Mouse (Mus musculus) G1E (cell line): ENCODE results near the gene Map1s. TPM values are rescaled to one million over a fixed set of nuclear protein-coding genes. Genes with fewer than 3 reads are reported as not detected.
A peak's percentile ranks its signal among the peaks of the same experiment; 100 is the strongest.

Source experiments
- ATAC-seq: 2 replicates; pipeline ENCODE4 v1.8.0; 2016; ENCODE audit warnings: mild to moderate bottlenecking; ENCODE audit not compliant: insufficient number of reproducible peaks, poor library complexity, low FRiP score, severe bottlenecking; ENCODE audit errors: extremely low read depth
- DNase-seq: peaks from one replicate; pipeline ENCODE4 v3.0.0; 2012; ENCODE audit warnings: low spot score
- H3K27me3 ChIP-seq: 2 replicates; pipeline ENCODE4 v1.6.1; 2012; ENCODE audit warnings: mild to moderate bottlenecking, low read length, inconsistent platforms; ENCODE audit not compliant: insufficient read depth
- H3K36me3 ChIP-seq: replicated peaks from 2 replicates; pipeline ENCODE3; 2012; ENCODE audit warnings: mild to moderate bottlenecking, inconsistent platforms
- H3K4me1 ChIP-seq: 2 replicates; pipeline ENCODE4 v1.6.1; 2012; ENCODE audit warnings: low read depth, low read length, inconsistent platforms, mixed read lengths; ENCODE audit not compliant: insufficient read depth
- H3K4me3 ChIP-seq: 2 replicates; pipeline ENCODE4 v1.5.1; 2012; ENCODE audit warnings: low read depth, mild to moderate bottlenecking, inconsistent platforms, low read length, moderate library complexity, mixed read lengths
- H3K9me3 ChIP-seq: replicated peaks from 2 replicates; pipeline ENCODE4 v1.6.1; 2012; ENCODE audit warnings: inconsistent platforms
- CTCF ChIP-seq: IDR thresholded peaks from 2 replicates; pipeline ENCODE4 v1.5.1; 2012; ENCODE audit warnings: low read depth, low read length, inconsistent platforms, mixed read lengths
- GATA1 ChIP-seq: IDR thresholded peaks from 2 replicates; pipeline ENCODE4 v1.6.1; 2012; ENCODE audit warnings: borderline replicate concordance, low read length, inconsistent platforms, mixed read lengths
- GATA2 ChIP-seq: IDR thresholded peaks from 2 replicates; pipeline ENCODE4 v1.6.1; 2012; ENCODE audit warnings: low read depth, low read length, inconsistent platforms, borderline replicate concordance
- POLR2AphosphoS5 ChIP-seq: IDR thresholded peaks from 2 replicates; pipeline ENCODE4 v1.6.1; 2012; ENCODE audit warnings: low read depth, low read length, inconsistent platforms; ENCODE audit not compliant: insufficient replicate concordance
- TAL1 ChIP-seq: conservative IDR thresholded peaks from 2 replicates; pipeline ENCODE4 v1.6.1; 2012; ENCODE audit warnings: low read depth, low read length, inconsistent platforms, mixed read lengths
- polyA plus RNA-seq: library from polyadenylated mRNA; stranded (reverse); fragments of >175 nt; gene quantifications from 2 replicates; pipeline ENCODE4 v1.2.3, GENCODE M21; 2012
- total RNA-seq, 2 experiments: library from RNA; stranded (forward) in 1 of 2; stranded (reverse) in 1 of 2; fragments of 200-1000 nt in 1 of 2; fragments of >200 nt in 1 of 2; fragmentation: Nextera tagmentation in 1 of 2; gene quantifications; 2 replicates each; pipeline ENCODE4 v1.2.3; 2014 to 2017

The Map1s gene
- total and polyA plus RNA-seq, 3 experiments, result 8.7 to 135 (median 26.3) TPM

GRCm38 (mm10) chr8:70863956-70864711 is 41.6 kb upstream of the Map1s start:
- H3K9me3 ChIP-seq, result no peaks in the 10 kb centered on the region
- H3K4me3 ChIP-seq, result peak overlapping the region; percentile 75; the same call in 1 of the 2 replicates
- H3K27me3 ChIP-seq, result peaks cover 45% of the 10 kb centered on the region
- ATAC-seq (no peak), DNase-seq (no peak)
- H3K4me1 ChIP-seq, result peaks cover 52% of the 10 kb centered on the region
- TF ChIP-seq POLR2AphosphoS5, result no peak
- TF ChIP-seq TAL1, result no peak
- TF ChIP-seq GATA1, result no peak
- no peak for TF ChIP-seq CTCF
- no peak for TF ChIP-seq GATA2
- peaks cover 25% of the 10 kb centered on the region for H3K36me3 ChIP-seq

- Histone ChIP-seq H3K4me3 (peak overlapping the region; percentile 75), H3K9me3 (no peaks in the 10 kb centered on the region), H3K27me3 (peaks cover 40% of the 10 kb centered on the region), H3K4me1 (peaks cover 58% of the 10 kb centered on the region), H3K36me3 (peaks cover 31% of the 10 kb centered on the region)
- no peak for ATAC-seq
- no peak for DNase-seq
- TF ChIP-seq GATA1 (no peak), CTCF (no peak), TAL1 (no peak), POLR2AphosphoS5 (no peak)
These were observed 41.0 kb upstream of the Map1s start for GRCm38 (mm10) chr8:70864712-70865221.

- Histone ChIP-seq H3K9me3 (no peaks in the 10 kb centered on the region), H3K4me1 (peaks cover 61% of the 10 kb centered on the region), H3K4me3 (peak overlapping the region; percentile 75), H3K27me3 (peaks cover 40% of the 10 kb centered on the region), H3K36me3 (peaks cover 36% of the 10 kb centered on the region)
- ATAC-seq, result peak; percentile 77
- no peak for TF ChIP-seq GATA2
- TF ChIP-seq CTCF, result no peak
- TF ChIP-seq POLR2AphosphoS5, result no peak
- TF ChIP-seq GATA1, result no peak
- no peak for TF ChIP-seq TAL1
- DNase-seq, result peak; percentile 93
These were observed 40.3 kb upstream of the Map1s start for GRCm38 (mm10) chr8:70865350-70866000.

- peaks cover 40% of the 10 kb centered on the region for H3K27me3 ChIP-seq
- peak overlapping the region; percentile 75; the same call in 1 of the 2 replicates for H3K4me3 ChIP-seq
- H3K36me3 ChIP-seq, result peaks cover 41% of the 10 kb centered on the region
- ATAC-seq (no peak), DNase-seq (no peak)
- no peaks in the 10 kb centered on the region for H3K9me3 ChIP-seq
- no peak for TF ChIP-seq GATA1
- TF ChIP-seq GATA2, result no peak
- no peak for TF ChIP-seq CTCF
- TF ChIP-seq TAL1, result no peak
- TF ChIP-seq POLR2AphosphoS5, result no peak
- H3K4me1 ChIP-seq, result peaks cover 65% of the 10 kb centered on the region
These were observed 39.7 kb upstream of the Map1s start for GRCm38 (mm10) chr8:70866001-70866520.

- H3K4me1 ChIP-seq, result peaks cover 70% of the 10 kb centered on the region
These were observed 39.2 kb upstream of the Map1s start for GRCm38 (mm10) chr8:70866566-70866965.

GRCm38 (mm10) chr8:70868559-70869198 is 37.1 kb upstream of the Map1s start:
- no peak for TF ChIP-seq TAL1
- H3K36me3 ChIP-seq, result peaks cover 52% of the 10 kb centered on the region
- ATAC-seq (no peak), DNase-seq (no peak)
- no peaks in the 10 kb centered on the region for H3K9me3 ChIP-seq
- H3K27me3 ChIP-seq, result peaks cover 14% of the 10 kb centered on the region
- H3K4me1 ChIP-seq, result peaks cover 69% of the 10 kb centered on the region
- H3K4me3 ChIP-seq, result no peak overlapping the region; the same call in 1 of the 2 replicates

More at GRCm38 (mm10) chr8:70866566-70866965, 39.2 kb upstream of the Map1s start:
- TF ChIP-seq TAL1 (no peak), GATA1 (no peak), CTCF (no peak), GATA2 (no peak), POLR2AphosphoS5 (no peak)
- Histone ChIP-seq H3K4me3 (no peak overlapping the region), H3K27me3 (peaks cover 35% of the 10 kb centered on the region), H3K36me3 (peaks cover 46% of the 10 kb centered on the region), H3K9me3 (no peaks in the 10 kb centered on the region)
- ATAC-seq (no peak), DNase-seq (no peak)

- TF ChIP-seq CTCF (no peak), GATA1 (no peak), TAL1 (no peak), GATA2 (no peak), POLR2AphosphoS5 (no peak)
- H3K36me3 ChIP-seq, result peaks cover 52% of the 10 kb centered on the region
- peaks cover 69% of the 10 kb centered on the region for H3K4me1 ChIP-seq
- H3K27me3 ChIP-seq, result peaks cover 9% of the 10 kb centered on the region
- ATAC-seq, result no peak
- no peak for DNase-seq
- no peaks in the 10 kb centered on the region for H3K9me3 ChIP-seq
- no peak overlapping the region for H3K4me3 ChIP-seq
These were observed 36.5 kb upstream of the Map1s start for GRCm38 (mm10) chr8:70869199-70869571.
